Comparison of ENCODE assay signal across 15 mouse cellular contexts in the genomic region with DNA sequence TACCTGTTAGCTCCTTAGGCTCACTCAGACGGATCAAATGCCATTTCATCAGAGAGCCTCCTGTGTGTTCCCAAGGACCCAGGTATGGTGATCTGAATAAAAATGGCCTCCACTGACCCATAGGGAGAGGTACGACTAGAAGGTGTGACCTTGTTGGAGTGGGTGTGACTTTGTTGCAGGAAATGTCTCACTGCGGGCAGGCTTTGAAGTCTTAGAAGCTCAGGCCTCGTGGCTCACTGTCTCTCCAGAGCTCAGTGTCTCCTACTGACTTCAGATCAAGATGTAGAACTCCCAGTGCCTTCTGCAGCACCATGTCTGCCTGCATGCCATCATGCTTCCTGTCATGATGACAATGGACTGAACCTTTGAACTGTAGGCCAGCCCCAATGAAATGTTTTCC.
"Had no signal": no experiment of that assay in that cellular context is flagged by ENCODE, and none has a peak within 500 bp of the region (broad histone marks: within the 10 kb centered on the region; RNA-seq: fewer than 3 reads in every experiment).

No protein-coding gene starts in this region.

- H3K36me3 ChIP-seq: limb, embryonic 10.5 days; liver, embryonic 12.5 days; midbrain, embryonic 15.5 days had no signal

- H3K27me3 ChIP-seq: liver, embryonic 12.5 days; megakaryocyte, embryonic 14.5 days; midbrain, embryonic 15.5 days had no signal

- H3K9ac ChIP-seq: liver, embryonic 12.5 days; lung, embryonic 14.5 days; midbrain, embryonic 15.5 days had no signal

- ATAC-seq: intestine, postnatal 0 days; liver, embryonic 12.5 days; midbrain, embryonic 15.5 days had no signal

- H3K4me2 ChIP-seq: liver, embryonic 12.5 days; lung, embryonic 14.5 days; midbrain, embryonic 11.5 days; midbrain, embryonic 15.5 days had no signal

- DNase-seq: kidney, adult 8-10 months; lung, embryonic 14.5 days; lung, postnatal 10 days; lung, postnatal 4 days; right cerebral cortex, adult 18-20 months; right cerebral cortex, postnatal 4 days; spleen, adult 18-20 months; thymus, adult 2 months had no signal

- H3K4me3 ChIP-seq: layer of hippocampus, adult 2 months; limb, embryonic 10.5 days; liver, embryonic 12.5 days; megakaryocyte, embryonic 14.5 days; midbrain, embryonic 15.5 days had no signal

- H3K27ac ChIP-seq: layer of hippocampus, adult 2 months; limb, embryonic 10.5 days; liver, embryonic 12.5 days; midbrain, embryonic 15.5 days had no signal

- H3K9me3 ChIP-seq: limb, embryonic 10.5 days; liver, embryonic 12.5 days; midbrain, embryonic 15.5 days had no signal

- H3K4me1 ChIP-seq: limb, embryonic 10.5 days; liver, embryonic 12.5 days; megakaryocyte, embryonic 14.5 days; midbrain, embryonic 15.5 days had no signal
